Mouse (Mus musculus) erythroblast, embryonic 14.5 days (primary cell): ENCODE results near the gene Derl3.

Source experiments
- GATA1 ChIP-seq: IDR thresholded peaks from 2 replicates; pipeline ENCODE4 v1.6.1; 2012; ENCODE audit warnings: low read length, inconsistent platforms, mixed read lengths
- TAL1 ChIP-seq: IDR thresholded peaks from 3 replicates; pipeline ENCODE4 v1.6.1; 2012; ENCODE audit warnings: low read length, inconsistent platforms, mixed read lengths

DNA sequence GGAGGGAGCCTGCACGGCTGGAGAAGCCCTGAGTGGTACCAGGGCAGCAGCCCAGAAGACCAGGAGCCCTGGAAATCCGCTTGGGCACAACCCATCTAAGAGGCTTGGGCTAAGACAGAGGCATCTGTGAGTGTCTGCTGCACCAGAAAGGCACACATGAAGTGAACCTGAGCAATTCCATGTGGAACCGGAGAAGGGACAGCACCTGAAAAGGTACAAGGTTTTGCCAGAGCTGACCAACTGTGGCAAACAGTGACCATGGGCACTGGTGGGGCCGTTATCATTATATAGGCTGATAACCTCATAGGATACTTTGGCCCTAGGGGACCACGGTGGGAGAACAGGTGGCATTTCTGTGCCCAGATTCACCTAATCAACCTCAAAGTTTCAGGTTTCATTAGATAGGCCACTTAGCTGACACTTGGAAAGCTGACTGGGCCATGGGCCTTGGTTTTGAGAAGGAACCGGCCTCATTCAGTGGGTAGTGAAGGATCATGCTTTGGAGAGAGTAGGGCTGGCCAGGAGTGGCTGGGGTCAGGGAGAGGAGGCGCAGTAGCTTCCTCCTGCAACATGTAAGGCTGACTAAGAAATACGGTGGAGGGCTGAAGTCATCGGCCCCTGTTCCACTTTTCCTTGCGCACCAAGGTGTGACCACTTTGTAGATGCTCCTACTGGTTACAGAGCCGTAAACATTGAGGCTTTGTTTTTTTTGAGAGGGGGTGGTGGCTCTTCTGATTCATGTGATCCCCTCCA is 36.9 kb upstream of the Derl3 start:
- TF ChIP-seq GATA1 (no peak), TAL1 (no peak)
